Mouse (Mus musculus): ENCODE measurements around the gene Pcyt2. TPM values are rescaled to one million over a fixed set of nuclear protein-coding genes. Genes with fewer than 3 reads are reported as not detected.

The Pcyt2 gene
- polyA plus RNA-seq, 1 experiment from 2014 or later, result 143 TPM

DNA sequence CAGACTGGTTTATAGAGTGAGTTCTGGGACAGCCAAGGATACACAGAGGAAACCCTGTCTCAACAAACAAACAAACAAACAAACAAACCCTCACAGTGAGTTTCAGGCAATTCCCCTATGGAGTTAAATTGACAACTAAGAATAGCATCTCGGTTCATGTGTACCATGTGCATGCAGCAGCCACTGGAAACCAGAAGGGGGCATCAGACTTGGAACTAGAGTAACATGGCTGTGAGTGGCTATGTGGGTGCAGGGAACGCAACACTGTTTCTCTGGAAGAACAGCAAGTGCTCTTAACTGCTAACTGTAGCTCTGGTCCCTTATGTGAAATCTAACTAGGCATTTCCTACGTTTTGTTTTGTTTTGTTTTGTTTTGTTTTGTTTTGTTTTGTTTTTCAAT, 34.1 kb upstream of the Pcyt2 start:
- no peak overlapping the region for H3K27ac ChIP-seq
- H3K36me3 ChIP-seq, result no peaks in the 10 kb centered on the region
- H3K4me3 ChIP-seq (replicated peaks), result no peak overlapping the region
- 75% methylated on average over 3 of the region's 3 CpGs for whole genome bisulfite sequencing
- no peak overlapping the region for H3K9ac ChIP-seq (replicated peaks)
- H3K9me3 ChIP-seq, result no peaks in the 10 kb centered on the region
- H3K27me3 ChIP-seq, result peaks cover 22% of the 10 kb centered on the region
- no peak overlapping the region for H3K4me2 ChIP-seq
- peaks cover 10% of the 10 kb centered on the region for H3K4me1 ChIP-seq (replicated peaks)
- ATAC-seq (ENCODE audit: insufficient number of reproducible peaks, insufficient read depth, low FRiP score, low TSS enrichment, low read depth), result no peak

DNA sequence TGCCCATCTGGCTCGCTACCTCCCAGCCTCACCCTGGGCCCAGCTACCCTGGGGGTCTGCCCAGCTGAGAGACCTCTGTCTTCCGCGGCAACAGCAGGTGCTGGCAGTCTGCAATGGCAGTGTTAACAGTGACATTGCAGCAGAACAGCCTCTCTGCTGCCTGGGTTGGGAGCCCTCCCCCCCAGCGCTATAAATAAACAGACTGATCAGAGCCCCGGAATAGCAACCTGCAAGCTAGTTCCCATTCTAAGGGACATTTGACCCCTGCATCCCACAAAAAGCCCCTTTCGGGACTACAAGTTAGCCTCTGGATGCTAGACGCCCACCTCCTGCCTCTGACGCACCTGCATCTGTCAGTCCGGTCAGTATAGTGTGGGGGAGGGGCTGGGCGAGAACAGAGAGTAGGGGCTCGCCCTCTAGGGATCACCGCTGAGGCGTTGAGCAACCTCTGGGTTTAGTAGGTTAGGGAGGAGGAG, 30.3 kb upstream of the Pcyt2 start, which contains the start of gene Myadml2:
Gene Myadml2 (minus strand): TSS at position 158 of the 476 bp plus-strand sequence.
- peak within 1 kb of the TSS; percentile 10; the same call in 1 of the 2 replicates for H3K4me3 ChIP-seq (replicated peaks)
- no peak within 1 kb of the TSS; the same call in 1 of the 2 replicates for H3K9ac ChIP-seq (replicated peaks)
- ATAC-seq (ENCODE audit: insufficient number of reproducible peaks, insufficient read depth, low FRiP score, low TSS enrichment, low read depth), result no peak

DNA sequence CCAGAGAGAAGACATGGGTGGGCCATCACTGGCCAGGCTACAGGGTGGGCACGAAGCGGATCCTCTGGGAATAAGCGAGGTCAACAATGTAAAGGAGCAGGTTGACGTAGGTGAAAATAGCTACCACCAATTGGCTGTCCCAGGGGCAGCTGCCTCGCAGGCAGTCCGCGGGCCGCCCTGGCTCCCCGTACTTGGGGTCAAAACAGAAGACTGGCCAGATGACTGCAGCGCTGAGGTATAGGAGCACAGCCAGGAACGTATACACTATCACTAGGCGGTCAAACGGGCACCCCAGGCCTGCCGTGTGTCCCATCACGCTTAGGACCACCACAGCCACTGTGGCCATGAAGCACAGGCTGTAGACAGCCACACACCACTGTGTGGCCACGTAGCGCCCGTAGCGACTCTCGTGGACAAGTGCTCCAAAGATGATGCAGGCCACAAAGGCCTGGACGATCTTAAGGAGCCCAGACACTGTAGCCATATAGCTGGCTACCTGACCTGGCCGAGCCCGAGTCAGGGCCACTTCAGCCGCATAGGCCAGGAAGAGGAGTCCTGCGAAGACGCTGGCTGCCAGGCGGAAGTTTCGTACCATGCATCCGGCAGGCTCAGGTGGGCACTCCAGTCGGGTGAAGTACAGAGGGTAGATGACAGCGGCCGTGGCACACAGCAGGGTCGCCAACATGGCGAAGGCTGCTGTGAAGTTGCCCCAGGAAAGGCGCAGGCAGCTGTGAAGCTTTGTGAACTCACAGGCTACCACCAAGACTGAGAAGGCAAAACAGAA, 29.5 kb upstream of the Pcyt2 start:
- Histone ChIP-seq H3K4me3 (replicated peaks) (0 out of 2 replicates have a peak overlapping the region, but pooled peaks have one; percentile 10), H3K27ac (no peak overlapping the region), H3K4me2 (peak overlapping the region; percentile 48), H3K36me3 (no peaks in the 10 kb centered on the region), H3K9ac (replicated peaks) (no peak overlapping the region), H3K27me3 (peaks cover 15% of the 10 kb centered on the region), H3K9me3 (no peaks in the 10 kb centered on the region), H3K4me1 (replicated peaks) (peaks cover 21% of the 10 kb centered on the region)
- 78% methylated on average over 35 of the region's 35 CpGs for WGBS
- no peak for ATAC-seq (ENCODE audit: insufficient number of reproducible peaks, insufficient read depth, low FRiP score, low TSS enrichment, low read depth)

More for the DNA sequence above, 30.3 kb upstream of the Pcyt2 start, which contains the start of gene Myadml2:
- Histone ChIP-seq H3K9me3 (no peaks in the 10 kb centered on the region), H3K27me3 (peaks cover 15% of the 10 kb centered on the region), H3K4me1 (replicated peaks) (peaks cover 13% of the 10 kb centered on the region), H3K36me3 (no peaks in the 10 kb centered on the region), H3K4me2 (peak within 1 kb of the TSS; percentile 48), H3K27ac (no peak within 1 kb of the TSS)
- 5% methylated on average over 13 of the region's 13 CpGs for WGBS

DNA sequence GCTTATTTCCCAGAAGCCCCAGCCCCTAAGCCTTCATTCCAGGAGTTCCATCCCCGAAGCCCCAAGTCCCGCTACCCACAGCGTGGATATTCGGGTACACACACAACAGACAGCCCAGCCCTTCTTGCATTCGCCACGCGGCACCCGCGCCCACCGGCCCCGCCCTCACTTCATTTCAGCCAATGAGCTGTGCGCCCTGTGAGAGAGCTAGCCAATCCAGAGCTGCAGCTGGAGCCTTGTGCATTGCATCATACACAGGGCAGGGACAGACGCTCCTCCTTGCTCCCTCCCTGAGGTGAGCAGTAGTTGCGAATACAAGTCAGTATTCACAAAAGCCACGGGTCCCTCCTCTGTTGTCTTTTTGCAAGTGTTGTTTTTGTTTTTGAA, 25.9 kb upstream of the Pcyt2 start, which contains the start of gene Pycr1:
Gene Pycr1 (minus strand): TSS at position 169 of the 387 bp plus-strand sequence.
- under 1% methylated on average over 15 of the region's 15 CpGs for WGBS
- Histone ChIP-seq H3K27ac (peak within 1 kb of the TSS; percentile 75; the same call in 1 of the 2 replicates), H3K27me3 (peaks cover 15% of the 10 kb centered on the region)

DNA sequence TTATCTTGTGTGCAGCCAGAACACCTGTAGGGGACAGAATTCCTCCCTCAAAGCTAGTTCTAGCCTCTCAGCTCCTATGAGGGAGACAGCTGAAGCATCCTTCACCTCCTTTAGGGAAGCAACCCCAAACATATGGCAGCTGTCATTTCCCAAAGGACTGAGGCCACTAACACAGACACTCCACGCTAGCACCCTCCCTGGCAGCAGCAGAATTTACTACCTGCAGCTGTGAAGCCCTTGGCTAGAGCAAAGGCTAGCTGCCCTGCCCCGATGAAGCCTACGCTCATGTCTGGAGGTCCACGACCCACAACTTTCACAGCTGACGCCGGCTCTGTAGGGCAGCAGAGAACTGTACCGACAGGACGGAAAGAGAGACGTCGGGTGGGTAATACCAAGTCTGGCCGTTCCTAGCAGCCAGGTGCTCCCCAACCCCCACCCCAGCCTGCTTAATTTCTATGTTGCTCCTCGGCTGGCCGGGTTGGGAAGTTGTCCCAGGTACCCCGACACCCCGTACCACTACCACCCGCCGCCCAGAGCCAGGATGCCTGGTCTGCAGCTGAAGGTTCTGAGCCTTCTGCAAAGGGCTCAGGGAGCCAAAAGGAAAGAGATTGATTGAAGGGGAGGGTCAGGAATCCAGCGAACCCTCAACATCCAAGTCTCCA, 25.3 kb upstream of the Pcyt2 start:
- Histone ChIP-seq H3K9ac (replicated peaks) (peak overlapping the region; percentile 61), H3K27ac (peak overlapping the region; percentile 24; the same call in 1 of the 2 replicates), H3K4me1 (replicated peaks) (peaks cover 22% of the 10 kb centered on the region), H3K4me2 (peak overlapping the region; percentile 78), H3K4me3 (replicated peaks) (peak overlapping the region; percentile 42), H3K27me3 (peaks cover 13% of the 10 kb centered on the region), H3K36me3 (no peaks in the 10 kb centered on the region), H3K9me3 (no peaks in the 10 kb centered on the region)
- ATAC-seq (ENCODE audit: insufficient number of reproducible peaks, insufficient read depth, low FRiP score, low TSS enrichment, low read depth), result peak; percentile 58
- under 1% methylated on average over 18 of the region's 18 CpGs for WGBS

More for the DNA sequence above, 25.9 kb upstream of the Pcyt2 start, which contains the start of gene Pycr1:
- peaks cover 25% of the 10 kb centered on the region for H3K4me1 ChIP-seq (replicated peaks)
- peak within 1 kb of the TSS; percentile 42 for H3K4me3 ChIP-seq (replicated peaks)
- H3K9me3 ChIP-seq, result no peaks in the 10 kb centered on the region
- H3K4me2 ChIP-seq, result peak within 1 kb of the TSS; percentile 78
- no peaks in the 10 kb centered on the region for H3K36me3 ChIP-seq
- H3K9ac ChIP-seq (replicated peaks), result peak within 1 kb of the TSS; percentile 61
- ATAC-seq (ENCODE audit: insufficient number of reproducible peaks, insufficient read depth, low FRiP score, low TSS enrichment, low read depth), result peak; percentile 98

DNA sequence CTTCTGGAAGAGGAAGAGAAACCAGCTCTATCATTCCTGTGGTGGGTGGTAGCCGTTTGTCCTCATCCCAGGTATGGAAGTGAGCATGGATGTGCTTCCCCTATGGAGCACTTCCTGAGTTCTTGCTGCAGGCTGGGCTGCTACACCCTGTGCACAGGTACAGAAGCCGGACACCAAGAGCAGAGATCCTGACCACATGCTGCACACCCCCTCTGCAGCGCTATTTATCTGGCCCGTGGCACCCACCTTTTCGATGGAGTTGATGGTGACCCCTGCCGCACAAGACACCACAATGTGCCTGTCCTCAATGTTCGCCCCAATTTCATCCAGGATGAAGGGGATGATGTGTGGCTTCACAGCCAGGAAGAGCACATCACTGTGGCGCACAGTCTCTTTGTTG, 24.1 kb upstream of the Pcyt2 start:
- no peak overlapping the region for H3K27ac ChIP-seq
- H3K4me1 ChIP-seq (replicated peaks), result peaks cover 14% of the 10 kb centered on the region
- peaks cover under 1% of the 10 kb centered on the region; the same call in 1 of the 2 replicates for H3K27me3 ChIP-seq
- no peak overlapping the region for H3K4me3 ChIP-seq (replicated peaks)
- peak overlapping the region; percentile 78; the same call in 1 of the 2 replicates for H3K4me2 ChIP-seq
- H3K36me3 ChIP-seq, result no peaks in the 10 kb centered on the region
- 79% methylated on average over 8 of the region's 8 CpGs for WGBS
- H3K9ac ChIP-seq (replicated peaks), result no peak overlapping the region; the same call in 1 of the 2 replicates
- H3K9me3 ChIP-seq, result no peaks in the 10 kb centered on the region
- no peak for ATAC-seq (ENCODE audit: insufficient number of reproducible peaks, insufficient read depth, low FRiP score, low TSS enrichment, low read depth)

DNA sequence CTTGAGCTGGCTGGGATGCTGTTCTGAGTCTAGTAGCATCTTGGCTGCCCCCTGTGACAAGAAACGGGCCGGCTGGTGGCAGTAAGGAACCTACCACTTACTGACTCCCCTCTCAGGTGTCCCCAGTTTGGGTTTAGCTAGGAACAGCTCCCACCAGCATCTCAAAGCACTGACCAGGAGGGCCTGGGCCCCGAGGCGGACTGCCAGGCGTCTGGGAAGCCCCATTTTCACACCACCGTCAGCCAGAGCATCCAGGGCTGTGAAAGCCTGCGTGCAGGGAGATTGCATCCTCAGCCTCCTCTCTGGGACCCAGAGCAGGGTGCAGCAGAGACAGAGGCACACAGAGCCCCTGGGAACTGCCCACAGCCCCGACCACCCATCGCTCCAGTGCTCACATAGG, 23.5 kb upstream of the Pcyt2 start:
- H3K9me3 ChIP-seq, result no peaks in the 10 kb centered on the region
- H3K4me3 ChIP-seq (replicated peaks), result 0 out of 2 replicates have a peak overlapping the region, but pooled peaks have one; percentile 2
- no peak overlapping the region for H3K27ac ChIP-seq
- WGBS, result 44% methylated on average over 9 of the region's 9 CpGs
- no peaks in the 10 kb centered on the region for H3K36me3 ChIP-seq
- no peak for ATAC-seq (ENCODE audit: insufficient number of reproducible peaks, insufficient read depth, low FRiP score, low TSS enrichment, low read depth)
- H3K9ac ChIP-seq (replicated peaks), result peak overlapping the region; percentile 27; the same call in 1 of the 2 replicates
- H3K27me3 ChIP-seq, result no peaks in the 10 kb centered on the region; the same call in 1 of the 2 replicates
- peaks cover 14% of the 10 kb centered on the region for H3K4me1 ChIP-seq (replicated peaks)
- H3K4me2 ChIP-seq, result peak overlapping the region; percentile 4; the same call in 1 of the 2 replicates

DNA sequence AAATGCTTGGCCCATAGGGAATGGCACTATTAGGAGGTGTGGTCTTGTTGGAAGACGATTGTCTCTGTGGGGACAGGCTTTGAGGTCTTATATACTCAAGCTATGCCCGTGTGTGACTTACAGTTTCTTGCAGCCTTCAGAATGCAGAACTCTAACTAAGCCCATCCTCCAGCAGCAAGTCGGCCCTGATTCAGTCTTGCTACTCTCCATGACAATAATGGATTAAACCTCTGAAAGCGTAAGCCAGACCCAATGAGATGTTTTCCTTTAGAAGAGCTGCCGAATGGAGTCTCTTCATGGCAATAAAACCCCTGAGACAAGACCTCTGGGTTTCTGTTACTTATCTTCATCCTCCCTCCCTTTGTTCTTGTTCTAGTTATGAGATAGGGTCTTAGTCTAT, 17.1 kb upstream of the Pcyt2 start:
- H3K27me3 ChIP-seq, result no peaks in the 10 kb centered on the region
- H3K4me3 ChIP-seq (replicated peaks), result no peak overlapping the region
- 85% methylated on average over 5 of the region's 5 CpGs for WGBS
- ATAC-seq (ENCODE audit: insufficient number of reproducible peaks, insufficient read depth, low FRiP score, low TSS enrichment, low read depth), result no peak
- H3K4me2 ChIP-seq, result no peak overlapping the region
- peaks cover under 1% of the 10 kb centered on the region; the same call in 1 of the 2 replicates for H3K36me3 ChIP-seq
- no peaks in the 10 kb centered on the region for H3K9me3 ChIP-seq
- no peak overlapping the region for H3K9ac ChIP-seq (replicated peaks)
- H3K4me1 ChIP-seq (replicated peaks), result peaks cover 26% of the 10 kb centered on the region
- no peak overlapping the region for H3K27ac ChIP-seq

DNA sequence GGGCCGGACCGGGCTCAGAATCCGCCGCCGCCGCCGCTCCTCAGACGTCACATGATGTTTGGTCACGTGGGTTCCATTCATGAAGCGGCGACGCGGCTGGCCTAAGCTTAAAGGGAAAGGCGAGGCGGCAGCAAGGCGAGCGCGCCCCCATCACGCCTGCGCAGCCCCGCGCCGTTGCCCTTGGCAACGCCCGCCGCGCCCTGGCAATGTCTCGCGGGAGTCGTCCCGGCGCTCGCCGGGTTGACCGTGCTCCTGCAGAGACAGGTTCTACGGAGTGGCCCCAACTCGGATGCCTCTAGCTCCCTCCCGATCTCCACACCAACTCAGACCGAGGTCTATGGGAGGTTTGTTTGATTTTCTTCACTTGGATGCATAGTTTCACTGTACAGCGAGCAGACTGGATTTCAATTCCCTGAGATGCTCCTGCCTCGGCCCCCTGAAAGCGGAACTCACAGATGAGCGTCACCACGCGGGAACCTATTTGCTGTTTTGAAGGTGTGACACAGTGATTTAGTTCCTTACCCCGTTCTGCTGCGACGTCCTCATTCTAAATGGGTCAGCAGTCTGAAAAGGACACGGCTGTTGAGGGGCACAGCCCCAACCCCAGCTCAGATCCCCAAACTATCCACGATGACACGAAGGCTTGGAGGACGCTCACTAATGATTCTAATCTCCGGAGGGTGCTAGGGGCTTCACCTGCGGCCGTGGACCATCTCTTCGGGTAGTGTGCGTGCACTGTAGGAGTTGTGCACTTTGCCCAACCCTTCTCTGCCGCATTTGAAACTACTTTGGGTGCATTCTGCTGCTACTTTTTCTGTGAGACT, 16.0 kb upstream of the Pcyt2 start, which contains the start of gene Mafg:
Gene Mafg (minus strand): TSS at position 81 of the 824 bp plus-strand sequence.
- Histone ChIP-seq H3K9me3 (no peaks in the 10 kb centered on the region), H3K36me3 (peaks cover 12% of the 10 kb centered on the region), H3K4me2 (peak within 1 kb of the TSS; percentile 92), H3K9ac (replicated peaks) (peak within 1 kb of the TSS; percentile 88), H3K4me3 (replicated peaks) (peak within 1 kb of the TSS; percentile 97), H3K4me1 (replicated peaks) (peaks cover 28% of the 10 kb centered on the region), H3K27me3 (no peaks in the 10 kb centered on the region), H3K27ac (peak within 1 kb of the TSS; percentile 87)
- peak; percentile 86 for ATAC-seq (ENCODE audit: insufficient number of reproducible peaks, insufficient read depth, low FRiP score, low TSS enrichment, low read depth)
- WGBS, result 11% methylated on average over 58 of the region's 58 CpGs
